Mouse (Mus musculus) spleen, adult 18-20 months (tissue): Measurements from ENCODE around the gene Senp5.

Experiments
- DNase-seq, 2 experiments: peaks; one replicate each; pipeline ENCODE4 v3.0.0; 2022; ENCODE audit warnings: mixed read lengths in 2 of 2

The Senp5 gene

GRCm38 (mm10) chr16:31938856-31939255 lies 64.2 kb downstream of the Senp5 start:
- no peak for DNase-seq

GRCm38 (mm10) chr16:31936568-31936967 lies 66.5 kb downstream of the Senp5 start:
- DNase-seq, result no peak

- peak in 1 of 2 experiments; percentile 19 for DNase-seq
These were observed 67.8 kb downstream of the Senp5 start for GRCm38 (mm10) chr16:31935091-31935979.

GRCm38 (mm10) chr16:31934550-31935010 lies 68.5 kb downstream of the Senp5 start:
- DNase-seq, result no peak

- no peak for DNase-seq
These were observed 69.1 kb downstream of the Senp5 start, which contains the start of gene Pigz for GRCm38 (mm10) chr16:31933751-31934549. TSS of gene Pigz (plus strand) at chr16:31933851.

GRCm38 (mm10) chr16:31932840-31933697 lies 70.0 kb downstream of the Senp5 start:
- peak; percentile 47 to 70 for DNase-seq

- DNase-seq, result no peak
These were observed 70.8 kb downstream of the Senp5 start for GRCm38 (mm10) chr16:31932255-31932654.

GRCm38 (mm10) chr16:31931330-31931729 lies 71.8 kb downstream of the Senp5 start:
- DNase-seq, result no peak

GRCm38 (mm10) chr16:31927412-31927811 lies 75.7 kb downstream of the Senp5 start:
- DNase-seq, result no peak

- DNase-seq, result no peak
These were observed 76.4 kb downstream of the Senp5 start for GRCm38 (mm10) chr16:31926547-31927182.

GRCm38 (mm10) chr16:31926091-31926490 lies 77.0 kb downstream of the Senp5 start:
- no peak for DNase-seq

- no peak for DNase-seq
These were observed 78.7 kb downstream of the Senp5 start for GRCm38 (mm10) chr16:31924368-31924767.

- peak; percentile 29 to 62 for DNase-seq
These were observed 84.8 kb downstream of the Senp5 start for GRCm38 (mm10) chr16:31918248-31918724.

GRCm38 (mm10) chr16:31917776-31918175 lies 85.3 kb downstream of the Senp5 start:
- DNase-seq, result no peak

GRCm38 (mm10) chr16:31910281-31910847 lies 92.7 kb downstream of the Senp5 start:
- no peak for DNase-seq
